Mouse (Mus musculus) MEL (cell line): ENCODE results near the gene Gmfb.
A peak's percentile ranks its signal among the peaks of the same experiment; 100 is the strongest.

ENCODE experiments used
- CTCF ChIP-seq, 3 experiments: IDR thresholded peaks in 2 of 3; conservative IDR thresholded peaks in 1 of 3; 2 replicates each; pipeline ENCODE4 v1.5.1; 2011 to 2012; ENCODE audit warnings: low read length in 3 of 3, low read depth in 2 of 3, mild to moderate bottlenecking in 2 of 3, improper control_type of control experiment in 1 of 3, inconsistent platforms in 1 of 3, mixed read lengths in 1 of 3, moderate library complexity in 1 of 3; ENCODE audit not compliant: control insufficient read depth in 1 of 3, insufficient read depth in 1 of 3, poor library complexity in 1 of 3, severe bottlenecking in 1 of 3
- ELF1 ChIP-seq: IDR thresholded peaks from 2 replicates; pipeline ENCODE4 v1.6.1; 2014; ENCODE audit warnings: low read depth, mild to moderate bottlenecking, inconsistent platforms, low read length, improper control_type of control experiment, moderate library complexity
- EP300 ChIP-seq, 2 experiments: IDR thresholded peaks; 2 replicates each; pipeline ENCODE4 v1.6.1; 2011; ENCODE audit warnings: improper control_type of control experiment in 2 of 2, low read length in 2 of 2, low read depth in 1 of 2, mild to moderate bottlenecking in 1 of 2
- GATA1 ChIP-seq: IDR thresholded peaks from 2 replicates; pipeline ENCODE4 v1.6.1; 2011; ENCODE audit warnings: low read depth, low read length, improper control_type of control experiment
- MXI1 ChIP-seq: IDR thresholded peaks from 2 replicates; pipeline ENCODE4 v1.6.1; 2011; ENCODE audit warnings: mild to moderate bottlenecking, low read depth, low read length, improper control_type of control experiment
- MYC ChIP-seq: IDR thresholded peaks from 2 replicates; pipeline ENCODE4 v1.6.1; 2011; ENCODE audit warnings: low read depth, mild to moderate bottlenecking, low read length, improper control_type of control experiment, moderate library complexity
- POLR2A ChIP-seq, 2 experiments: IDR thresholded peaks; 2 replicates each; pipeline ENCODE4 v1.6.1; 2011 to 2012; ENCODE audit warnings: low read length in 2 of 2, mild to moderate bottlenecking in 2 of 2, control low read depth in 1 of 2, improper control_type of control experiment in 1 of 2, low read depth in 1 of 2, moderate library complexity in 1 of 2; ENCODE audit not compliant: control insufficient read depth in 1 of 2, insufficient read depth in 1 of 2, poor library complexity in 1 of 2
- POLR2AphosphoS2 ChIP-seq: IDR thresholded peaks from 2 replicates; pipeline ENCODE4 v1.6.1; 2011; ENCODE audit warnings: low read length, improper control_type of control experiment
- RAD21 ChIP-seq: IDR thresholded peaks from 2 replicates; pipeline ENCODE4 v1.6.1; 2011; ENCODE audit warnings: mild to moderate bottlenecking, low read depth, low read length, improper control_type of control experiment
- RCOR1 ChIP-seq: IDR thresholded peaks from 2 replicates; pipeline ENCODE4 v1.6.1; 2012; ENCODE audit warnings: low read depth, mild to moderate bottlenecking, inconsistent platforms, low read length, improper control_type of control experiment
- SIN3A ChIP-seq: IDR thresholded peaks from 2 replicates; pipeline ENCODE4 v1.6.1; 2012; ENCODE audit warnings: low read length, improper control_type of control experiment, inconsistent platforms
- UBTF ChIP-seq: IDR thresholded peaks from 2 replicates; pipeline ENCODE4 v1.6.1; 2012; ENCODE audit warnings: low read depth, mild to moderate bottlenecking, inconsistent platforms, low read length, improper control_type of control experiment, moderate library complexity, borderline replicate concordance; ENCODE audit not compliant: insufficient read depth
- ZC3H11A ChIP-seq: IDR thresholded peaks from 2 replicates; pipeline ENCODE4 v1.6.1; 2012; ENCODE audit warnings: low read depth, mild to moderate bottlenecking, inconsistent platforms, low read length, improper control_type of control experiment
- ZNF384 ChIP-seq: IDR thresholded peaks from 2 replicates; pipeline ENCODE4 v1.6.1; 2012; ENCODE audit warnings: low read depth, mild to moderate bottlenecking, inconsistent platforms, low read length, improper control_type of control experiment

DNA sequence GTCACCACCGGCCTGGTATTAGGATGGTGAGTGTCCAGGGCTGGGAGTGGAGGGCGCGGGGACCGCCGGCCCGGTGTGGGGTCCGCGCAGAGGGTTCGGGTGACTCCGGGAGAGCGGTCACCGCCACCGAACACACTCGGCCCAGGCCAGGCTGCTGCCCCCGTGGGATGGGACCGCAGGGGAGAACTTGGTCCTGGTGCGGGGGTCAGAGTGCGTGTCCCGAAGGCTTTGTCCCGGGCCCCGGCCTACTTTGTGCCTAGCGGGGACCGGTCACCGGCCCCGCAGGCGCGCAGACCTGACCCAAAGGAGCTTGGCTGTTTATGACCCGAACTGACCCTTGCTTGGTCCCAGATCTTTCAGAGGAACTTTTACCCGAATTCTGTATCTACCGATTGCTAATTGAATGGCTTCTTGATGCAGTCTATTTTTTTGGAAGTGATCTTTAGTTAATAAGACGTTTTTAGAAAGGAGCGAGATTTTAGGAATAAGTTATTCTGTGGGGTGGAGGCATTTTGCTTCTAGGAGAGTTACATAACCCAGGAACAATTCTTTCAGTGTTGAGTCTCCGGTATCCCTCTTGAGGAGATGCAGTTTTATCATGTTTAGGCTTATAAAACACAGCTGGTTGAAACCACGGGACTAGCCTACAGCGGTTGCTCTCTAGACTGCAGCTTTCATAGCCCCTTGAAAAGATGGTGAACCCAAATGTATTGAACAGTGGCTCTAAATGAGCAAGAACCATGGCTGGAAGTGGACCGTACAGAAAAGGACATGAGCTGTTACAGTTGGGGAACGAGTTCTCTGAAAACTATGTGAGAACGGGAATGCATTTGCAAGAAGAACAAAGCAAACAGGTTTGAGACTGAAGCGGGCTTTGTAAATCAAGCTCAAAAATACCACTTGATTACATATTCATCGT is 10.6 kb upstream of the Gmfb start:
- TF ChIP-seq CTCF (IDR thresholded peaks at IDR 0.05 in 2 of 3, conservative IDR thresholded peaks at IDR 0.05 in 1 of 3; ENCODE audit: control insufficient read depth in 1 of 3, insufficient read depth in 1 of 3, low read depth in 2 of 3, low read length in 3 of 3, poor library complexity in 1 of 3, severe bottlenecking in 1 of 3) (no peak), EP300 (IDR thresholded peaks at IDR 0.05; ENCODE audit: low read depth in 1 of 2, low read length in 2 of 2) (no peak), UBTF (no peak), POLR2A (IDR thresholded peaks at IDR 0.05; ENCODE audit: control insufficient read depth in 1 of 2, insufficient read depth in 1 of 2, low read depth in 1 of 2, low read length in 2 of 2, poor library complexity in 1 of 2) (no peak), SIN3A (peak; percentile 42), POLR2AphosphoS2 (no peak), ELF1 (no peak), GATA1 (no peak), MYC (no peak), RCOR1 (no peak), ZC3H11A (no peak), ZNF384 (no peak), MXI1 (peak; percentile 41; the same call in 1 of the 2 replicates), RAD21 (no peak)
